Mouse (Mus musculus) ES-CJ7 (cell line): ENCODE measurements at regions not wholly inside any gene's neighbourhood (a gene's known extent, or its start where the extent isn't known, plus 50 kb on each side); places are given as distances from the start of the nearest gene placed in this dataset.

ENCODE experiments used
- DNase-seq: peaks from one replicate; pipeline ENCODE4 v3.0.0; 2011; ENCODE audit warnings: low read depth, low spot score

GRCm38 (mm10) chr4:32179707-32180241 lies 58.8 kb upstream of the Bach2 start:
- no peak for DNase-seq

GRCm38 (mm10) chr4:32183791-32184190 lies 54.8 kb upstream of the Bach2 start:
- no peak for DNase-seq

- no peak for DNase-seq
These were observed 52.6 kb upstream of the Bach2 start for GRCm38 (mm10) chr4:32185986-32186385.

- DNase-seq: no peak
These were observed 51.5 kb upstream of the Bach2 start for GRCm38 (mm10) chr4:32187154-32187553.

- no peak for DNase-seq
These were observed 50.5 kb upstream of the Bach2 start for GRCm38 (mm10) chr4:32188076-32188475.

- no peak for DNase-seq
These were observed 49.7 kb upstream of the Bach2 start for GRCm38 (mm10) chr4:32188752-32189415.
